Mouse (Mus musculus): ENCODE measurements around the gene Ptprt.

DNA sequence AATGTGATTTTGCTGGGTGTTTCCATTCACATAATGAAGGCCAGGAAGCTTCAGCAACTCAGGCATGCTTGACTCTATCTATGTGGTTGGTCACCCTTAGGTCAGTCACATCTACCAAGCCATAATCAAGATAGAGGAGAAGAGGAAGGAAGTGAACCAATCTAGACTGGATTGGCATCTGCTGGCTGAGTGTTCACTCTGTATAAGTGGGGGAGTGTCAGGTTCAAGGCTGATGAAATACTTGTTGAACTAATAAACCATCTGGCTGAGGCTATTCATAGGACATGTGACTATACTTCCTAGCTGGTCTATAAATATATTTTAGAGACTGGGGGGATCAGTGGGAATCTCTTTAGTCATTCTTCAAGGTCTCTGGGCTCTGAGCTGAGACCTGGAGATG lies 1086.5 kb downstream of the Ptprt start:
- no peak for TF ChIP-seq CTCF (IDR thresholded peaks at IDR 0.05; ENCODE audit: borderline replicate concordance, insufficient read depth, low read depth, low read length)
- TF ChIP-seq POLR2A (IDR thresholded peaks at IDR 0.05; ENCODE audit: borderline replicate concordance, insufficient read depth, low read length) = no peak

Data from cerebellum, adult 2 months (tissue).